Mouse (Mus musculus): ENCODE measurements around the gene Scrn3. TPM values are rescaled to one million over a fixed set of nuclear protein-coding genes. Genes with fewer than 3 reads are reported as not detected.

Gene Scrn3
- polyA plus RNA-seq, 1 experiment from 2014 or later = 8.7 TPM

DNA sequence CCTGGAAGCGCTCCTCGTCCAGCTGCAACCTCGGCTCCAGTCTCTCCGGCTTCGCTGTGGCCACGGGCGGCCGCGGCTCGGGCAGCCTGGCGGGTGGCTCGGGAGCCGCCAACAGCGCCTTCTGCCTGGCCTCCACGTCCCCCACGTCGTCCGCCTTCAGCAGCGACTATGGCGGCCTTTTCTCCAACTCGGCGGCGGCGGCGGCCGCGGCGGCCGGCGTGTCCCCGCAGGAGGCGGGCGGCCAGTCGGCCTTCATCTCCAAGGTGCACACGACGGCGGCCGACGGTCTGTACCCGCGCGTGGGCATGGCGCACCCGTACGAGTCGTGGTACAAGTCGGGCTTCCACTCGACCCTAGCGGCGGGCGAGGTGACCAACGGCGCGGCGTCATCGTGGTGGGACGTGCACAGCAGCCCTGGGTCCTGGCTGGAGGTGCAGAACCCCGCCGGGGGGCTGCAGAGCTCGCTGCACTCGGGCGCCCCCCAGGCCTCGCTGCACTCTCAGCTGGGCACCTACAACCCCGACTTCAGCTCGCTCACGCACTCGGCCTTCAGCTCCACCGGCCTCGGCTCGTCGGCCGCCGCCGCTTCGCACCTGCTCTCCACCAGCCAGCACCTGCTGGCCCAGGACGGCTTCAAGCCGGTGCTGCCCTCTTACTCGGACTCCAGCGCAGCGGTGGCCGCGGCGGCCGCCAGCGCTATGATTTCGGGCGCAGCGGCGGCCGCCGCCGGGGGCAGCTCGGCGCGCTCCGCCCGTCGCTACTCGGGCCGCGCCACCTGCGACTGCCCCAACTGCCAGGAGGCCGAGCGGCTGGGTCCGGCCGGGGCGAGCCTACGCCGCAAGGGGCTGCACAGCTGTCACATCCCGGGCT lies 38.9 kb upstream of the Scrn3 start:
- WGBS = under 1% methylated on average over 107 of the region's 110 CpGs
- Histone ChIP-seq H3K27ac (ENCODE audit: low read length) (peak overlapping the region; percentile 81), H3K4me3 (replicated peaks; ENCODE audit: low read length) (peak overlapping the region; percentile 51), H3K4me1 (replicated peaks; ENCODE audit: control insufficient read depth, insufficient read depth, low read length) (peaks cover 42% of the 10 kb centered on the region), H3K27me3 (replicated peaks; ENCODE audit: control insufficient read depth, insufficient read depth, low read length) (peaks cover 16% of the 10 kb centered on the region), H3K36me3 (ENCODE audit: control insufficient read depth, insufficient read depth) (no peaks in the 10 kb centered on the region), H3K9me3 (ENCODE audit: control insufficient read depth, low read length) (no peaks in the 10 kb centered on the region), H3K4me2 (ENCODE audit: low read length) (peak overlapping the region; percentile 52), H3K9ac (replicated peaks; ENCODE audit: low read depth, low read length) (peak overlapping the region; percentile 68)
- peak; percentile 24; the same call in 1 of the 2 replicates for ATAC-seq

DNA sequence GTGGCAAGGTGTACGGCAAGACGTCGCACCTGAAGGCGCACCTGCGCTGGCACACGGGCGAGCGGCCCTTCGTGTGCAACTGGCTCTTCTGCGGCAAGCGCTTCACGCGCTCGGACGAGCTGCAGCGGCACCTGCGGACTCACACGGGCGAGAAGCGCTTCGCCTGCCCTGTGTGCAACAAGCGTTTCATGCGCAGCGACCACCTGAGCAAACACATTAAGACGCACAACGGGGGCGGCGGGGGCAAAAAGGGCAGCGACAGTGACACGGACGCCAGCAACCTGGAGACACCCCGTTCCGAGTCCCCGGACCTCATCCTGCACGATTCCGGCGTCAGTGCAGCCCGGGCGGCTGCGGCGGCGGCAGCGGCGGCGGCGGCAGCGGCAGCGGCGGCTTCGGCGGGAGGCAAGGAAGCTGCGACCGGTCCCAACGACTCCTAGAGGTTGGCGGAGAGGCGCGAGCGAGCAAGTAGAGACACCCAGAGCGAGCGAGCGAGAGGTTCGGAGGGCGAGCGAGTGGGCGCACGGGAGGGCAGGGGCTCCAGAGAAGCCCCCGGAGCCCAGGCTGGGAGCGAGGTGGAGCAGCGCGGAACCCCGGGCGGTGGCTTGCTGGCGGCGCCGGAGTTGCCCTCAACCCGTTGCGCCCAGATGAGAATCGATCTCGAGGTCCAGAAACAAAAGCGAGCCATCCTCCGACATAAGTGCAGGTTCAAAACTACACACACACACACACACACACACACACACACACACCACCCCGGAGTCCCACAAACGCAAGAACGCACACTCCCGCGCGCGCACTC lies 38.1 kb upstream of the Scrn3 start:
- Histone ChIP-seq H3K36me3 (ENCODE audit: control insufficient read depth, insufficient read depth) (no peaks in the 10 kb centered on the region), H3K9me3 (ENCODE audit: control insufficient read depth, low read length) (no peaks in the 10 kb centered on the region), H3K4me2 (ENCODE audit: low read length) (peak overlapping the region; percentile 52), H3K27ac (ENCODE audit: low read length) (peak overlapping the region; percentile 81), H3K9ac (replicated peaks; ENCODE audit: low read depth, low read length) (peak overlapping the region; percentile 68), H3K4me1 (replicated peaks; ENCODE audit: control insufficient read depth, insufficient read depth, low read length) (peaks cover 46% of the 10 kb centered on the region), H3K4me3 (replicated peaks; ENCODE audit: low read length) (peak overlapping the region; percentile 51), H3K27me3 (replicated peaks; ENCODE audit: control insufficient read depth, insufficient read depth, low read length) (peaks cover 14% of the 10 kb centered on the region)
- no peak for ATAC-seq
- under 1% methylated on average over 82 of the region's 88 CpGs for WGBS

DNA sequence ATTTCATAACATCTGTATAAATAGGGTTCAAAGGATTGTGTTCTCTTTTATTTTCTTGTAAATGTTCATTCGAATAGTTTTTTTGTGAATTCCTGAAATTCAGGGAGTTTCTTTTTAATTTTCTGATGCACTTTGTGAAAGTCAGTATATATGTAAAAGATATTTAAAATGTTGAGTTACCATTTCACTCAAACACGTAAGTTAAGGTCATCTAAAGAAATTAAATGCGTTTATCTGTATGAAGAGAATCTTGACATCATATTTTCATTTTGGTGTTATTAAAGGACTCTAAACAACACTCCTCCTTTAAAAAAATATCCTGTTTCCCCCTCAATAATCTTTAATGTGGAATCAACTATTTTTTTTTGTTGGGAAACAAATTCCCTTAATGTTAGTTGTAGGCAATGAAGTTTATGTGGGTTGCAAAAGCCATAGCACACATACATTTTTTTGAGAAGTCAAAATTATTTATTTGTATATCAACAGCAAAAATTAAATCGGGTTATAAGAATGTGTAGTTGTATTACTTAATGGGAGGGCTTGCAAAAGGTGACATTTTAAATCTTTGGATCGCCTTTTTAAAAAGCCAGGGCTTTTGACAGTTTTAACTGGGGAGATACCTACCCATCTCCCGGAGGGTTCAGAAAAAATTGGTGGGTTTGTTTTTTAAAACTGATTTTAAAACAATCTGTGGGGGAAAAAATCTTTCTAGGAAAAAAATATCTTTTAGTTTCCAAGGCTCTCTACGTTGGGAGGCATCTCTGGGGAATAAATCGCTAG lies 37.0 kb upstream of the Scrn3 start:
- ATAC-seq = no peak
- Histone ChIP-seq H3K9me3 (ENCODE audit: control insufficient read depth, low read length) (no peaks in the 10 kb centered on the region), H3K36me3 (ENCODE audit: control insufficient read depth, insufficient read depth) (no peaks in the 10 kb centered on the region), H3K4me3 (replicated peaks; ENCODE audit: low read length) (peak overlapping the region; percentile 35), H3K9ac (replicated peaks; ENCODE audit: low read depth, low read length) (peak overlapping the region; percentile 14; the same call in 1 of the 2 replicates), H3K27ac (ENCODE audit: low read length) (no peak overlapping the region; the same call in 1 of the 2 replicates), H3K4me1 (replicated peaks; ENCODE audit: control insufficient read depth, insufficient read depth, low read length) (peaks cover 41% of the 10 kb centered on the region), H3K4me2 (ENCODE audit: low read length) (peak overlapping the region; percentile 34), H3K27me3 (replicated peaks; ENCODE audit: control insufficient read depth, insufficient read depth, low read length) (peaks cover 14% of the 10 kb centered on the region)
- 8% methylated on average over 8 of the region's 8 CpGs for WGBS

DNA sequence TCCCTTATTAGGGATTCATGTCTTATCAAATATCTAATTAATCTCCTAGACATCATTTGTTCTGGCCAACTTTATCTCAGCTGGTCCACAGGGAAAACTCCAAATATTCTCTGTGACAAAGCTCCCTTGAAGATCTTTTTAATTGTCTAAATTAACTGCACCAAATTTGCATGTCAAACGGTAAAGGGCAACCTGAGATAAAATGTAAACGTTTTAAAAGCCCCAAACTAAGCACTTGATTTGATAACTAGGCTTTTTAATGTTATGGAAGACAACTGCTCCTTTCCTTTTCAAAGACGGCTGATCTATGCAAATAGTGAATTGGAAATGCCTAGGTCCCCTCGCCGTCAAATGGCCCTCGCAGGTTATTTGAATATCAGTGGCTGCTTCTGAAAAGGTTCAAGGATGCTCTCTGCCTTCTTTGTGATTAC lies 36.2 kb upstream of the Scrn3 start:
- H3K27ac ChIP-seq (ENCODE audit: low read length) = peak overlapping the region; percentile 13; the same call in 1 of the 2 replicates
- peaks cover 41% of the 10 kb centered on the region for H3K4me1 ChIP-seq (replicated peaks; ENCODE audit: control insufficient read depth, insufficient read depth, low read length)
- no peaks in the 10 kb centered on the region for H3K9me3 ChIP-seq (ENCODE audit: control insufficient read depth, low read length)
- ATAC-seq = no peak
- no peaks in the 10 kb centered on the region for H3K36me3 ChIP-seq (ENCODE audit: control insufficient read depth, insufficient read depth)
- H3K27me3 ChIP-seq (replicated peaks; ENCODE audit: control insufficient read depth, insufficient read depth, low read length) = peaks cover 9% of the 10 kb centered on the region
- 2% methylated on average over 6 of the region's 6 CpGs for WGBS
- peak overlapping the region; percentile 42 for H3K4me2 ChIP-seq (ENCODE audit: low read length)
- peak overlapping the region; percentile 35 for H3K4me3 ChIP-seq (replicated peaks; ENCODE audit: low read length)
- peak overlapping the region; percentile 43; the same call in 1 of the 2 replicates for H3K9ac ChIP-seq (replicated peaks; ENCODE audit: low read depth, low read length)

DNA sequence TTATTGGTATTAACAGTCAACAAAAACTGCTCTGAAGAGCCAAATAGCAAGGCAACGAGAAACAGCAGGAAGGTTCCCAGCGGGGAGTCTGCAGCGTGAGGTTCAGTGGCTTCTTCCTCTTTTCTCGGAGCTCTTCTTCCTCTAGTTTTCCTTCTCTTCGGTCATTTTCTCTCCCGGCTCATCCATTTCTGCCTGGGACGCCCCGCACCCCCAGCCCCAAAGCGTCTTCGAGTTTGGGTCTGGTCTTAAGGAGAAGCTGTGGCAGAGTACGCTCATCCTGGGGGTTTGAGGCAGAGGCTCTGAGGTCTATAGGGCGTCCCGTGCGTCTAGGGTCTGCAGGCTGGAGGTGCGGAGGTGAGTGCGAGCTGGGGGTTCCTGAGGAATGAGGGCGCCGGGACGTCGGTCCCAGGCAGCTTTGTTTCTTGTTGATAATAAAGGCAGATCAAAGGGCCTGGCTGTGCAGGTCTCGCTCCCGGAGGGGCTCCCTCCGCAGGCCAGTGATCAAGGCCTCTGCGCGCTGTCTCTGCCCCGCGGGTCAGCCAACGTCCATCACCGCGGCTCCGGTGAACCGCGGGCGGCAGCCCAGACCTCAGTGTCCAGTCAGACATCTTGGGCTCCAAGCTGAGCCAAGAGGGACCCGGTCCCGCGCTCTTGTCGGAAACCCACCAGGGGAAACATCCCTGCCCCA lies 35.2 kb upstream of the Scrn3 start:
- Histone ChIP-seq H3K4me2 (ENCODE audit: low read length) (peak overlapping the region; percentile 36), H3K4me1 (replicated peaks; ENCODE audit: control insufficient read depth, insufficient read depth, low read length) (peaks cover 34% of the 10 kb centered on the region), H3K9me3 (ENCODE audit: control insufficient read depth, low read length) (no peaks in the 10 kb centered on the region), H3K27me3 (replicated peaks; ENCODE audit: control insufficient read depth, insufficient read depth, low read length) (peaks cover 10% of the 10 kb centered on the region; the same call in 1 of the 2 replicates), H3K36me3 (ENCODE audit: control insufficient read depth, insufficient read depth) (no peaks in the 10 kb centered on the region), H3K4me3 (replicated peaks; ENCODE audit: low read length) (peak overlapping the region; percentile 31), H3K9ac (replicated peaks; ENCODE audit: low read depth, low read length) (peak overlapping the region; percentile 53), H3K27ac (ENCODE audit: low read length) (peak overlapping the region; percentile 85)
- ATAC-seq = no peak
- WGBS = 1% methylated on average over 38 of the region's 38 CpGs

DNA sequence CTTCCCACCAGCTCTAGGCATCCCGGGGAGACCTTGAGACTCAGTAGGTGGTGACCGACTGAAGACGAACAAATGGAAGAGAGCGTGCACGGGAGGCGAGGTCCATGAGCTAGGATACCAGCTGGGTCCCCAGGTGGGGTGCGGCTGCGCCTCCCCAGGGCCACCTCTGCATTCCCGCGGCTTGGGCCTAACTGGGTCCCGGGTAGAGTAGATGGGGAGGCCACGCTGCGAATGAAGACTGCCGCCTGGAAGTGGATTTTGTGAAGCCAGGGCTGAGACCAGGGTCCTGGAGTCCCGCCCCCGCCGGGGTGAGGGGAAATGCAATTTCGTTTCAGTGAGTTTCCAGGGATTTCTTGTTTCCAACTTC lies 34.7 kb upstream of the Scrn3 start:
- Histone ChIP-seq H3K4me3 (replicated peaks; ENCODE audit: low read length) (peak overlapping the region; percentile 31), H3K9me3 (ENCODE audit: control insufficient read depth, low read length) (no peaks in the 10 kb centered on the region), H3K27me3 (replicated peaks; ENCODE audit: control insufficient read depth, insufficient read depth, low read length) (peaks cover 10% of the 10 kb centered on the region; the same call in 1 of the 2 replicates), H3K36me3 (ENCODE audit: control insufficient read depth, insufficient read depth) (no peaks in the 10 kb centered on the region), H3K27ac (ENCODE audit: low read length) (peak overlapping the region; percentile 85), H3K9ac (replicated peaks; ENCODE audit: low read depth, low read length) (peak overlapping the region; percentile 53), H3K4me2 (ENCODE audit: low read length) (peak overlapping the region; percentile 36), H3K4me1 (replicated peaks; ENCODE audit: control insufficient read depth, insufficient read depth, low read length) (peaks cover 34% of the 10 kb centered on the region)
- no peak for ATAC-seq
- WGBS = 1% methylated on average over 18 of the region's 18 CpGs

DNA sequence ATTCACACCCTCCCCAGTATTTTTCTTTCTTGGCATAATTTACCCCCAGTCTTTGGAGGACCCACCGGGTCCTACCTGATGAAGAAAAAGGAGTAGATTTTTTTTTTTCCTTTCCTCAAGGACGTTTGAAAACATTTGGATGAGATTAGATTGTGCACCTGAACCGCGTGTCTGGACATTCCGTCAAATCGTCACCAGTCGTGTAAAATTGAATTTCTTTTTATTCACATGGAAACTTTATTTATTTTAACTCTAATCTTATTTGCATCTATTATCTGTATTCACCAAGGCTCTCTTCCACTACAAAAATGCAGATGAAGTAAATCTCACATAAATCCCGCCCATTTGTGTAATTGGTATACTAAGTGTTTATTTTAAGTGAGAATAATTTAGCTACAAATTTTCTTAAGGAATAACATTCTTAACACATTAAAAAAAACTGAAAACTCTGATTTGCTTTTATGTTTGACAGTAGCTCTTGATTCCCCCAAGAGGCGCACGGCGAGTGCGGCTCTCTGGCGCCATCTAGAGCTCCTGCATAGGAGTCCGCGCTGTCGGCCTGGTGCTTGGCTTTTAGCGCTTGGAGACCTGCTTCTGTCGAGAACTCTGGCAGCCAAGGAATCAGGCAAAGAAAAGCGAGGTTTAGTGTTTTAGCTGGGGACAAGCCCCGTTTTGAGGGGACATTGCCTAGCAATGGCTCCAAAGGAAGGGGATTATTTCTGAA lies 34.1 kb upstream of the Scrn3 start:
- Histone ChIP-seq H3K4me2 (ENCODE audit: low read length) (peak overlapping the region; percentile 44), H3K27me3 (replicated peaks; ENCODE audit: control insufficient read depth, insufficient read depth, low read length) (peaks cover 10% of the 10 kb centered on the region; the same call in 1 of the 2 replicates), H3K4me1 (replicated peaks; ENCODE audit: control insufficient read depth, insufficient read depth, low read length) (peaks cover 31% of the 10 kb centered on the region), H3K9ac (replicated peaks; ENCODE audit: low read depth, low read length) (peak overlapping the region; percentile 53), H3K9me3 (ENCODE audit: control insufficient read depth, low read length) (no peaks in the 10 kb centered on the region), H3K27ac (ENCODE audit: low read length) (peak overlapping the region; percentile 85), H3K4me3 (replicated peaks; ENCODE audit: low read length) (peak overlapping the region; percentile 31), H3K36me3 (ENCODE audit: control insufficient read depth, insufficient read depth) (no peaks in the 10 kb centered on the region)
- 2% methylated on average over 20 of the region's 20 CpGs for WGBS
- peak; percentile 73 for ATAC-seq

DNA sequence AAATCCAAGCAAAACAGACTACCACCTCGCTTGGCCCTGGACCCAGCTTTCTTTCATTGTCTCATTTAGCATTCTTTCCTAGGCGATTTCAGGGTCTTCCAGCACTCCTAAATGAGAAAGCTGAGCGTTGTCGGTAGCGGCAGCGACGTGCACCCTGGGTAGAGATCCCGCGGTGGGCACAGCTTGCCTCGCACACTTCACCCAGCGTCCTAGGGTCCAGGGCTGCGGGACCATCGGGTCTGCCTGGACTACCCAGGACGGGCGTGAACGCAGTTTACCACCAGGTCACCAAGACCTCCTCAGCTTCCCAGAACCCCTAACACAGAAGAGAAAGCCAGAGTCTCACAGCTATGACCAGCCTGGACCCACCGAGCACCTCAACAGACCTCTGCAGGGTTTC lies 33.5 kb upstream of the Scrn3 start:
- no peaks in the 10 kb centered on the region for H3K9me3 ChIP-seq (ENCODE audit: control insufficient read depth, low read length)
- H3K27me3 ChIP-seq (replicated peaks; ENCODE audit: control insufficient read depth, insufficient read depth, low read length) = peaks cover 10% of the 10 kb centered on the region; the same call in 1 of the 2 replicates
- peak overlapping the region; percentile 42 for H3K9ac ChIP-seq (replicated peaks; ENCODE audit: low read depth, low read length)
- peak overlapping the region; percentile 83 for H3K27ac ChIP-seq (ENCODE audit: low read length)
- WGBS = under 1% methylated on average over 17 of the region's 17 CpGs
- peak overlapping the region; percentile 44 for H3K4me2 ChIP-seq (ENCODE audit: low read length)
- peak; percentile 34 for ATAC-seq
- peak overlapping the region; percentile 29 for H3K4me3 ChIP-seq (replicated peaks; ENCODE audit: low read length)
- no peaks in the 10 kb centered on the region for H3K36me3 ChIP-seq (ENCODE audit: control insufficient read depth, insufficient read depth)
- peaks cover 25% of the 10 kb centered on the region for H3K4me1 ChIP-seq (replicated peaks; ENCODE audit: control insufficient read depth, insufficient read depth, low read length)

Data from forebrain, embryonic 16.5 days (tissue).